ENCODE assay signal across 24 mouse cellular contexts in genomic region chr17:62676409-62676808, GRCm38 (mm10).
A peak's percentile ranks its signal among the peaks of the same experiment; 100 is the strongest.
DNase-seq lines count a peak whose midpoint lies in the region; ATAC-seq and TF ChIP-seq lines count a peak whose summit lies in the region.
"Had no signal": no experiment of that assay in that cellular context is flagged by ENCODE, and none has a peak within 500 bp of the region (broad histone marks: within the 10 kb centered on the region; RNA-seq: fewer than 3 reads in every experiment).

No protein-coding gene starts in this region.

- no peak overlapping the region for H3K4me2 ChIP-seq in heart, embryonic 11.5 days
- H3K4me2 ChIP-seq in lung, postnatal 0 days (replicated peaks; ENCODE audit: low read depth, low read length) = no peak overlapping the region; the same call in 1 of the 2 replicates
- H3K4me2 ChIP-seq: hindbrain, embryonic 12.5 days had no signal

- TF ChIP-seq CTCF in lung, postnatal 0 days (IDR thresholded peaks at IDR 0.05) = no peak
- TF ChIP-seq CTCF in embryonic fibroblast, embryonic 13.5 days (IDR thresholded peaks at IDR 0.05; ENCODE audit: borderline replicate concordance, insufficient read depth, low read length) = no peak
- TF ChIP-seq CTCF in gastrocnemius, adult 2 months (IDR thresholded peaks at IDR 0.05) = no peak

- H3K27ac ChIP-seq in heart, embryonic 11.5 days (ENCODE audit: low read depth, low read length) = peak overlapping the region; percentile 46; the same call in 1 of the 2 replicates
- H3K27ac ChIP-seq in lung, postnatal 0 days (ENCODE audit: low read length) = no peak overlapping the region
- peak overlapping the region; percentile 73 for H3K27ac ChIP-seq in embryonic fibroblast, embryonic 13.5 days (ENCODE audit: insufficient read depth, low read length)
- H3K27ac ChIP-seq in gastrocnemius, adult 2 months = no peak overlapping the region
- H3K27ac ChIP-seq: embryonic facial prominence, embryonic 13.5 days; forebrain, embryonic 10.5 days; hindbrain, embryonic 12.5 days had no signal

- no peak for TF ChIP-seq POLR2A in embryonic fibroblast, embryonic 13.5 days (IDR thresholded peaks at IDR 0.05; ENCODE audit: low read depth, low read length)

- H3K9ac ChIP-seq in heart, embryonic 11.5 days (ENCODE audit: low read depth, low read length) = no peak overlapping the region
- H3K9ac ChIP-seq in lung, postnatal 0 days (replicated peaks; ENCODE audit: low read depth) = no peak overlapping the region
- H3K9ac ChIP-seq: embryonic facial prominence, embryonic 13.5 days; hindbrain, embryonic 12.5 days had no signal

- H3K36me3 ChIP-seq in heart, embryonic 11.5 days (ENCODE audit: control insufficient read depth, insufficient read depth, low read length) = no peaks in the 10 kb centered on the region
- H3K36me3 ChIP-seq in lung, postnatal 0 days (ENCODE audit: insufficient read depth, low read length) = no peaks in the 10 kb centered on the region
- H3K36me3 ChIP-seq: embryonic facial prominence, embryonic 13.5 days; forebrain, embryonic 10.5 days; G1E; hindbrain, embryonic 12.5 days had no signal

- intact Hi-C loops in gastrocnemius, adult 2 months (cut with DNase I) = no loop called here

- DNase-seq in heart, postnatal 4 days = no peak
- peak; percentile 19 for DNase-seq in lung, postnatal 0 days (ENCODE audit: low spot score)
- DNase-seq in lung, postnatal 36 days = no peak
- no peak for DNase-seq in spleen, postnatal 10 days (ENCODE audit: low spot score in 2 of 2)
- DNase-seq in gastrocnemius, adult 2 months = no peak
- DNase-seq: adrenal gland, postnatal 10 days; B cell, adult 2 months; cerebellum, adult 11 months; cerebellum, adult 8-10 months; cerebellum, postnatal 25 days; gastrocnemius, postnatal 10 days; heart, postnatal 36 days; kidney, adult 18-20 months had no signal

- whole genome bisulfite sequencing in heart, embryonic 11.5 days (ENCODE audit: insufficient replicate concordance) = 27% methylated on average over 6 of the region's 6 CpGs
- WGBS in lung, postnatal 0 days = 16% methylated on average over 6 of the region's 6 CpGs

- peaks cover 14% of the 10 kb centered on the region for H3K4me1 ChIP-seq in heart, embryonic 11.5 days (ENCODE audit: control insufficient read depth, insufficient read depth, low read length)
- H3K4me1 ChIP-seq in lung, postnatal 0 days (ENCODE audit: insufficient read depth, low read depth, low read length) = no peaks in the 10 kb centered on the region
- H3K4me1 ChIP-seq in embryonic fibroblast, embryonic 13.5 days (ENCODE audit: control insufficient read depth, insufficient read depth, low read length) = peaks cover 13% of the 10 kb centered on the region

- no peaks in the 10 kb centered on the region for H3K9me3 ChIP-seq in heart, embryonic 11.5 days (replicated peaks; ENCODE audit: control insufficient read depth, low read length)
- H3K9me3 ChIP-seq in lung, postnatal 0 days (ENCODE audit: low read length) = no peaks in the 10 kb centered on the region
- H3K9me3 ChIP-seq: embryonic facial prominence, embryonic 13.5 days; forebrain, embryonic 10.5 days; hindbrain, embryonic 12.5 days had no signal

- H3K4me3 ChIP-seq in heart, embryonic 11.5 days (ENCODE audit: low read depth, low read length) = no peak overlapping the region
- no peak overlapping the region for H3K4me3 ChIP-seq in lung, postnatal 0 days (ENCODE audit: low read depth, low read length)
- H3K4me3 ChIP-seq in embryonic fibroblast, embryonic 13.5 days (ENCODE audit: insufficient read depth, low read length) = no peak overlapping the region
- H3K4me3 ChIP-seq in gastrocnemius, adult 2 months = no peak overlapping the region
- H3K4me3 ChIP-seq: embryonic facial prominence, embryonic 13.5 days; erythroblast, embryonic 14.5 days; forebrain, embryonic 10.5 days; hindbrain, embryonic 12.5 days had no signal

- no peaks in the 10 kb centered on the region for H3K27me3 ChIP-seq in heart, embryonic 11.5 days (ENCODE audit: control insufficient read depth, insufficient read depth, low read length)
- H3K27me3 ChIP-seq in lung, postnatal 0 days (replicated peaks; ENCODE audit: insufficient read depth, low read length) = no peaks in the 10 kb centered on the region
- H3K27me3 ChIP-seq: embryonic facial prominence, embryonic 13.5 days; hindbrain, embryonic 12.5 days had no signal

- TF ChIP-seq EP300 in lung, postnatal 0 days (IDR thresholded peaks at IDR 0.05) = no peak

- ATAC-seq in heart, embryonic 11.5 days (replicated peaks; ENCODE audit: insufficient number of reproducible peaks, low FRiP score, low TSS enrichment) = no peak
- ATAC-seq in lung, postnatal 0 days = no peak
- ATAC-seq: CD4-positive, CD25-positive, alpha-beta regulatory T cell, adult 4 months; forebrain, embryonic 14.5 days; hindbrain, embryonic 16.5 days; inflammation-experienced regulatory T-cells, adult 6 months had no signal

Comparison
In these comparisons a context has a peak if more than half of its experiments do, and no peak if none do; other contexts are left out.
1. H3K27ac ChIP-seq: peak in heart, embryonic 11.5 days (single experiment) and embryonic fibroblast, embryonic 13.5 days (single experiment); none in lung, postnatal 0 days (single experiment) and gastrocnemius, adult 2 months (single experiment).